Mouse (Mus musculus) skeletal muscle tissue, adult 2 months (tissue): ENCODE measurements around the gene St6galnac6.

Experiments
- DNase-seq: peaks from one replicate; pipeline ENCODE4 v3.0.0-alpha.2; 2012; ENCODE audit warnings: low read depth, low spot score

The St6galnac6 gene

GRCm38 (mm10) chr2:32639632-32640031 lies 40.1 kb downstream of the St6galnac6 start:
- no peak for DNase-seq

GRCm38 (mm10) chr2:32640550-32641051 lies 41.1 kb downstream of the St6galnac6 start:
- no peak for DNase-seq

- DNase-seq = no peak
Observed at GRCm38 (mm10) chr2:32641810-32642209, 42.3 kb downstream of the St6galnac6 start.

GRCm38 (mm10) chr2:32642813-32643212 lies 43.3 kb downstream of the St6galnac6 start:
- DNase-seq = no peak

- DNase-seq = no peak
Observed at GRCm38 (mm10) chr2:32644083-32644482, 44.6 kb downstream of the St6galnac6 start.

GRCm38 (mm10) chr2:32644799-32645475 lies 45.4 kb downstream of the St6galnac6 start:
- no peak for DNase-seq

GRCm38 (mm10) chr2:32645647-32646046 lies 46.1 kb downstream of the St6galnac6 start:
- DNase-seq = no peak

GRCm38 (mm10) chr2:32646379-32647056 lies 47.0 kb downstream of the St6galnac6 start, which contains the start of gene Eng:
Eng (plus strand) TSS chr2:32646595.
- peak; percentile 51 for DNase-seq

GRCm38 (mm10) chr2:32647366-32647765 lies 47.9 kb downstream of the St6galnac6 start:
- no peak for DNase-seq

GRCm38 (mm10) chr2:32653764-32654163 lies 54.3 kb downstream of the St6galnac6 start:
- DNase-seq = no peak

GRCm38 (mm10) chr2:32654743-32655393 lies 55.4 kb downstream of the St6galnac6 start:
- no peak for DNase-seq

GRCm38 (mm10) chr2:32655394-32655744 lies 55.9 kb downstream of the St6galnac6 start:
- DNase-seq = no peak

- no peak for DNase-seq
Observed at GRCm38 (mm10) chr2:32655826-32656225, 56.3 kb downstream of the St6galnac6 start.

- DNase-seq = no peak
Observed at GRCm38 (mm10) chr2:32658873-32659272, 59.4 kb downstream of the St6galnac6 start.

GRCm38 (mm10) chr2:32661509-32662107 lies 62.1 kb downstream of the St6galnac6 start:
- DNase-seq = no peak

GRCm38 (mm10) chr2:32662291-32662690 lies 62.8 kb downstream of the St6galnac6 start:
- DNase-seq = no peak

GRCm38 (mm10) chr2:32665345-32665744 lies 65.8 kb downstream of the St6galnac6 start:
- DNase-seq = no peak

GRCm38 (mm10) chr2:32665853-32666252 lies 66.3 kb downstream of the St6galnac6 start:
- no peak for DNase-seq

- DNase-seq = no peak
Observed at GRCm38 (mm10) chr2:32667775-32668174, 68.3 kb downstream of the St6galnac6 start.

- DNase-seq = no peak
Observed at GRCm38 (mm10) chr2:32668176-32668575, 68.7 kb downstream of the St6galnac6 start.

GRCm38 (mm10) chr2:32669876-32670275 lies 70.4 kb downstream of the St6galnac6 start:
- DNase-seq = no peak
